Mouse (Mus musculus) megakaryocyte, embryonic 14.5 days (primary cell): ENCODE data around the gene Tmem80.

Experiments
- FLI1 ChIP-seq: IDR thresholded peaks from 2 replicates; pipeline ENCODE4 v1.6.1; 2012; ENCODE audit warnings: low read length, inconsistent platforms, mixed read lengths
- GATA1 ChIP-seq: IDR thresholded peaks from 3 replicates; pipeline ENCODE4 v1.6.1; 2012; ENCODE audit warnings: mixed read lengths, low read length, inconsistent platforms, borderline replicate concordance

- no peak for TF ChIP-seq GATA1
- TF ChIP-seq FLI1, result no peak
These were observed 7.6 kb downstream of the Tmem80 start for GRCm38 (mm10) chr7:141335044-141335579.
